Mouse (Mus musculus) heart, adult 2 months (tissue): ENCODE data around the gene Krt33a.

Source experiments
- CTCF ChIP-seq: fragments of 200-600 bp; IDR thresholded peaks from 2 replicates; pipeline ENCODE4 v1.8.1; 2022; ENCODE audit warnings: antibody characterized with exemption, mild to moderate bottlenecking, moderate library complexity
- EP300 ChIP-seq: fragments of 200-500 bp; IDR thresholded peaks from 2 replicates; pipeline ENCODE4 v1.6.1; 2011; ENCODE audit warnings: low read depth, low read length, control low read depth; ENCODE audit not compliant: insufficient read depth

DNA sequence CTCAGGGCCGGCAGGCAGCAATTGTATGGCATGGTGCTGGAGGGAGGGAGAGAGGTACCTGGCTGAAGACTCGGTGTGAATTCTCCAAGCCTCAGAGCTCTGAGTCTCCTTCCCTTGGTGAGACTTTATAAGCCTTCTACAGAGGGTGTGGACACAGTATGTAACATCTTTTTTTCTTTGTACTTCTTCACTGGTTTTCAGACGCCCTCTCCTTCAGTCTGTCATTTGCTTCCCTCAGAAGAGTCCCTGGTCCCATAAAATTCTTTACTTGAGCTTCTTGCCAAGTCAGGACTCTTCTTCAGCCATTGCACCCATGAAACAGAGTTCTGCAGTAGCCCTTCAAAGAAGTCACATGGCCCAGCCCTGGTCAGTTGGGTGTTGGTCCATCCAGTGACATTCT, 34.4 kb upstream of the Krt33a start, which contains the start of gene Krt31:
- TF ChIP-seq CTCF (no peak), EP300 (no peak)
